Mouse (Mus musculus) midbrain, embryonic 16.5 days (tissue): Measurements from ENCODE around the gene Map2k5. TPM values are rescaled to one million over a fixed set of nuclear protein-coding genes. Genes with fewer than 3 reads are reported as not detected.

ENCODE experiments used
- ATAC-seq: fragments of 200-750 bp; cut with Nextera tagmentation; 2 replicates; pipeline ENCODE4 v1.8.0; 2017; ENCODE audit warnings: moderate TSS enrichment
- H3K27ac ChIP-seq: fragments of 300-500 bp; sonication (generic); 2 replicates; pipeline ENCODE4 v1.5.1; 2014; ENCODE audit warnings: mild to moderate bottlenecking, low read length, mixed read lengths
- H3K27me3 ChIP-seq: fragments of 300-500 bp; sonication (generic); 2 replicates; pipeline ENCODE4 v1.6.1; 2014; ENCODE audit warnings: low read depth, low read length, mixed read lengths; ENCODE audit not compliant: control insufficient read depth, insufficient read depth
- H3K36me3 ChIP-seq: fragments of 300-500 bp; sonication (generic); 2 replicates; pipeline ENCODE4 v1.6.1; 2014; ENCODE audit warnings: mild to moderate bottlenecking, low read length, moderate library complexity, mixed read lengths; ENCODE audit not compliant: control insufficient read depth, insufficient read depth
- H3K4me1 ChIP-seq: fragments of 300-500 bp; sonication (generic); 2 replicates; pipeline ENCODE4 v1.6.1; 2014; ENCODE audit warnings: mild to moderate bottlenecking, low read length, mixed read lengths; ENCODE audit not compliant: control insufficient read depth, insufficient read depth
- H3K4me2 ChIP-seq: fragments of 300-500 bp; sonication (generic); 2 replicates; pipeline ENCODE4 v1.6.1; 2014; ENCODE audit warnings: mild to moderate bottlenecking, low read length, mixed read lengths
- H3K4me3 ChIP-seq: fragments of 300-500 bp; sonication (generic); 2 replicates; pipeline ENCODE4 v1.5.1; 2014; ENCODE audit warnings: low read depth, mild to moderate bottlenecking, low read length, moderate library complexity, mixed read lengths
- H3K9ac ChIP-seq: fragments of 300-500 bp; sonication (generic); 2 replicates; pipeline ENCODE4 v1.6.1; 2014; ENCODE audit warnings: low read depth, low read length, mixed read lengths
- H3K9me3 ChIP-seq: fragments of 300-500 bp; sonication (generic); replicated peaks from 2 replicates; pipeline ENCODE4 v1.6.1; 2014; ENCODE audit warnings: mild to moderate bottlenecking, low read length, mixed read lengths; ENCODE audit not compliant: control insufficient read depth, poor library complexity, severe bottlenecking
- WGBS: fragments of 180-500 bp; shearing (Covaris S2); extraction: QIAGEN DNeasy Blood & Tissue Kit; methylation state at CpG from one replicate; pipeline ENCODE4 v1.1.7; 2014; 5-methylcytosine and 5-hydroxymethylcytosine counted together
- polyA plus RNA-seq: library from polyadenylated mRNA; unstranded; fragments of >200 nt; fragmentation: Nextera tagmentation; extraction: Ambion mirVana; gene quantifications from 2 replicates; pipeline ENCODE4 v1.2.1, GENCODE M21; 2015

Gene Map2k5
- polyA plus RNA-seq, 1 experiment from 2014 or later: 31.2 TPM

DNA sequence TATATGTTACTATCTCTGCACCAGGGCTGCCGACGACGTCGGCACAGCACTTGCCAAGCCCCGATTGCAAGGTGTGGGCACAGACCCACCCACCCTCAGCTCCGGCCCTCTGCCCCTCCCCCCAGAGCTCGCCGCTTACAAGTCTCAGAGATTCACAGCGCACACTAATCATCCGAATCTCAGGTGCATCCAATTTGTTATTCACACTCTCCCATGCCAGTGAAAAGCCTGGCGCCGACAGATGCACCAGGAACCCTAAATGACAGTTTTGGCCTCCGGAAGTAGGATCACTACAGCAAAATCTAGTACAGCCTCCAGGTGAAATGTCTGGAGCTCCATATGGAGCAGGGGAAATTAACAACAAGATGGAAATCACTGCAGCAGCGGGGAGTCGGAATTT lies 147.4 kb downstream of the Map2k5 start:
- no peaks in the 10 kb centered on the region for H3K27me3 ChIP-seq
- H3K27ac ChIP-seq: no peak overlapping the region
- no peak for ATAC-seq
- H3K9me3 ChIP-seq: no peaks in the 10 kb centered on the region
- H3K4me1 ChIP-seq: peaks cover 6% of the 10 kb centered on the region
- no peaks in the 10 kb centered on the region for H3K36me3 ChIP-seq
- H3K4me2 ChIP-seq: no peak overlapping the region
- 55% methylated on average over 15 of the region's 15 CpGs for WGBS
- H3K9ac ChIP-seq: no peak overlapping the region
- H3K4me3 ChIP-seq: no peak overlapping the region

DNA sequence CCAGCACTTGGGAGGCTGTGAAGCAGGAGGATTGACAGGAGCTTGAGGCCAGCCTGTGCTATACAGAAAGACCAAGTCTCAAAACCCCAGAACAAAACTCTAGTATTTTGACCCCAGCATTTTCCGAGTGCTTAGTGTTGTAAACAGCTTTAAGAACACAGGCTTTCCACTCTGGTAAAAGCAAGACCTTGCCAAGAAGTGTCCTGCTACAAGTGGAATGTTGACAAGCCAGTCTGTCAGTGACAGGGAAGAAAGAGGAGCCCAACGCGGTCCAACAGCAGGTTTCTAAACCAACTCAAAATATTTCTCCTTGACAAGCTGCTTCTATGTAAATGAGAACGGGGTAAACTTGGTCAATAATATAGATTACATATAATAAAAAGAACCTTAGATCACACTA lies 148.6 kb downstream of the Map2k5 start:
- no peaks in the 10 kb centered on the region for H3K9me3 ChIP-seq
- H3K27me3 ChIP-seq: no peaks in the 10 kb centered on the region
- H3K27ac ChIP-seq: no peak overlapping the region
- H3K9ac ChIP-seq: no peak overlapping the region
- no peaks in the 10 kb centered on the region; the same call in 1 of the 2 replicates for H3K4me1 ChIP-seq
- no peak overlapping the region for H3K4me3 ChIP-seq
- ATAC-seq: no peak
- no peak overlapping the region for H3K4me2 ChIP-seq
- H3K36me3 ChIP-seq: no peaks in the 10 kb centered on the region
- WGBS: 81% methylated on average over 4 of the region's 4 CpGs

DNA sequence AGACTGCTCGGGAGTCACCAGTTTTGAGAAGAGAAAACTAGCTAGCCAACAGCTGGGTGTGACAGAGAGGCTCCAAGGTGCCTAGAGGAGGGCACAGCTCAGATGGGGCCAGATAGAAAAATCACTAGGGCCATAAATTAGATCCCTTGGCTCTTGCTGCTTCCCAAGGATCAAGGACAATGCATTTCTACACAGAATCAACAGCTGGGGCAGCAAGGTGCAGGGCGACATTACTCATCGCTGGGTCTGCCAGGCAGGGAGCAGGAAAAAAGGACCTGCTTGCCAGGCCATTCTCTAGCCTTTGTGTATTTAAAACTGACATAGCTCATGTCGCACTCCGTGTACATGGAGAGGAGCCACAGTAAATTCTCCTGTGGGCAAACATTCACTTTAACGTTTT lies 155.5 kb downstream of the Map2k5 start:
- Histone ChIP-seq H3K27ac (no peak overlapping the region), H3K4me3 (no peak overlapping the region), H3K4me1 (no peaks in the 10 kb centered on the region), H3K9me3 (no peaks in the 10 kb centered on the region), H3K4me2 (no peak overlapping the region), H3K27me3 (no peaks in the 10 kb centered on the region), H3K9ac (no peak overlapping the region), H3K36me3 (no peaks in the 10 kb centered on the region)
- no peak for ATAC-seq
- 69% methylated on average over 6 of the region's 6 CpGs for WGBS

DNA sequence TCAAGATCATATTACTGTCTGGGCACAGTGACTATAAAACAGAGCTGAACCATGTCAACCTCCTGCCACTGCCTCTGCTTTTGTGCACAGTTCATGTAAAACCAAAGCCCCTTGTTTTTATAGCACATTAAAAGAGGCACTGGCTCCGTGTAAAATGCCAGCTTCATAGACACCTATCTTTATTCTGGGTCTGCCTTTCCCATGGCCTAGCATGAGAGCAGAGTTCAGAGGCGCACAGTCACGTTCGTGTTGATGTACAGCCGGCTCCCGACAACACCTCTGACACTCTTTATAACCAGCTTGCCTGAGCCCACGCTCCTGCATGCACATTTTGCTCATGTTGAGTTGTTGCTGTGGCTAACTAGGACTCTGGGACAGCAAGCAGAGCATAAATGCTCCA lies 157.9 kb downstream of the Map2k5 start:
- no peak overlapping the region for H3K27ac ChIP-seq
- H3K27me3 ChIP-seq: no peaks in the 10 kb centered on the region

DNA sequence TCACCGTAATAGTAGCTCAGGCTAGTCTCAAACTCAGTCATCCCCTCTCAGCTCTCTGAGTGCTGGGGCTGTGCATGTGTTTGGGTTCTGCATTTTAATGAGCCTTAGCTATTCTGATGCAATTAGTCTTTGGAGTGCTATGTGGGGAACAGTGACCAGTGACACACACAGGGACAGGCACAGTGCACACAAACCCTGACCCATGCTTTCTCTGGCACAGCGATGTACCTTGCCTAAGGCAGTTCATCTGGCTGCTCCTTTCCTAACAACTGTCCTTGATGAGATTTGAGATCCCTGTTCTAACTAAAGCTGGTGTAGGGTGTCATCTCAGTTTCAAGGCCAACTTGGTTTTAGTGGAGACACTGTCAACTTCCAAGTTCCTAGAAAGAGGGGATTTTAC lies 162.7 kb downstream of the Map2k5 start:
- no peak overlapping the region for H3K9ac ChIP-seq
- no peak for ATAC-seq
- no peaks in the 10 kb centered on the region for H3K36me3 ChIP-seq
- H3K4me2 ChIP-seq: no peak overlapping the region
- H3K27me3 ChIP-seq: no peaks in the 10 kb centered on the region
- peaks cover 6% of the 10 kb centered on the region; the same call in 1 of the 2 replicates for H3K4me1 ChIP-seq
- 82% methylated on average over 2 of the region's 2 CpGs for WGBS
- H3K27ac ChIP-seq: no peak overlapping the region
- no peaks in the 10 kb centered on the region for H3K9me3 ChIP-seq
- H3K4me3 ChIP-seq: no peak overlapping the region

More for the DNA sequence above, 157.9 kb downstream of the Map2k5 start:
- Histone ChIP-seq H3K4me1 (peaks cover 6% of the 10 kb centered on the region; the same call in 1 of the 2 replicates), H3K36me3 (no peaks in the 10 kb centered on the region), H3K4me3 (no peak overlapping the region), H3K9ac (no peak overlapping the region), H3K9me3 (no peaks in the 10 kb centered on the region), H3K4me2 (no peak overlapping the region)
- 77% methylated on average over 7 of the region's 7 CpGs for WGBS
- no peak for ATAC-seq

DNA sequence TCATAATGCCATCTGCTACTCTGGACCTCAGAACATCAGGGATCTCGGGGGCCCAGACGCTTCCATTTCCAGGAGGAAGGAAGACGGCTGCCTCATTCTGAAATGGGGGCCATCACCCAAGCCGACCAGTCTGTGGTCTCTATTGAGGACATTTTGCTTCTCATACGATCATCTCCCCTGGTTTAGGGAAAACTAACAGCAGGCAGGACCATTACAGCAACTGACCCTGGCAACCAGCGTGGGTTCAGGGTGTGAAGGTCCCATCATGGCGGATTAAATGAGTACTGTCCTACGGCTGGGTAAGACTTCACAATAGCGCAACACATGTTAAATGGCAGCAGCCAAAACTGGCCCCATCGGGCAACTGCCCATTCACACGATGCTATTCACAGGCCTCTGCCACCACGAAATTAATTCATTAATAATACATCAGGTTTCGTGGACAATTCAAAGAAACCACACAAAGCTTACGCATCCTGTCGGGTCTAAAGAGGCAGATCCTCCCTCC lies 170.9 kb downstream of the Map2k5 start:
- no peak overlapping the region for H3K4me3 ChIP-seq
- H3K4me2 ChIP-seq: no peak overlapping the region
- H3K27me3 ChIP-seq: no peaks in the 10 kb centered on the region
- no peaks in the 10 kb centered on the region for H3K9me3 ChIP-seq
- no peak overlapping the region for H3K9ac ChIP-seq
- no peak for ATAC-seq
- WGBS: 27% methylated on average over 15 of the region's 15 CpGs
- no peaks in the 10 kb centered on the region for H3K4me1 ChIP-seq
- no peak overlapping the region for H3K27ac ChIP-seq
- H3K36me3 ChIP-seq: no peaks in the 10 kb centered on the region; the same call in 1 of the 2 replicates

DNA sequence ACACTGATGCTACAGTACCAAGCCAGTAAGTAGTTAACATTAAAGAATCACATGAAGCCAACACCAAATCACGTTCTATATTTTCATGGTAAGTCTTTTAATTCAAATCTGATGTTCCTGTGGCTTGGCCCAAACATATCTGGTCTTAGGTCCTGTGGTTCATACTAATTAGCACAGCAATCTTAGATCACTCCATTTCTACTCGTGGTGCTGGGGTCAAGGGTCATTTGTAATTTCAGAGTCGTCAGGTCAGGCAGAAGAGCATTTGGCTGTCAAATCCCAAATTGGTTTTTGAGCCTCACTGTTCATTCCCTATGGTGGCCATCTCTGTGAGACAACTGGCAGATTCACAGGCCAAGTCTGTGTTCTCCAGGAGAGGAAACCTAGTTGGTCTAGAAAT lies 174.2 kb downstream of the Map2k5 start:
- Histone ChIP-seq H3K36me3 (no peaks in the 10 kb centered on the region; the same call in 1 of the 2 replicates), H3K4me2 (no peak overlapping the region), H3K9ac (no peak overlapping the region), H3K4me1 (no peaks in the 10 kb centered on the region), H3K27me3 (no peaks in the 10 kb centered on the region), H3K27ac (no peak overlapping the region), H3K4me3 (no peak overlapping the region), H3K9me3 (no peaks in the 10 kb centered on the region)
- no peak for ATAC-seq
- 78% methylated on average over 3 of the region's 3 CpGs for WGBS

DNA sequence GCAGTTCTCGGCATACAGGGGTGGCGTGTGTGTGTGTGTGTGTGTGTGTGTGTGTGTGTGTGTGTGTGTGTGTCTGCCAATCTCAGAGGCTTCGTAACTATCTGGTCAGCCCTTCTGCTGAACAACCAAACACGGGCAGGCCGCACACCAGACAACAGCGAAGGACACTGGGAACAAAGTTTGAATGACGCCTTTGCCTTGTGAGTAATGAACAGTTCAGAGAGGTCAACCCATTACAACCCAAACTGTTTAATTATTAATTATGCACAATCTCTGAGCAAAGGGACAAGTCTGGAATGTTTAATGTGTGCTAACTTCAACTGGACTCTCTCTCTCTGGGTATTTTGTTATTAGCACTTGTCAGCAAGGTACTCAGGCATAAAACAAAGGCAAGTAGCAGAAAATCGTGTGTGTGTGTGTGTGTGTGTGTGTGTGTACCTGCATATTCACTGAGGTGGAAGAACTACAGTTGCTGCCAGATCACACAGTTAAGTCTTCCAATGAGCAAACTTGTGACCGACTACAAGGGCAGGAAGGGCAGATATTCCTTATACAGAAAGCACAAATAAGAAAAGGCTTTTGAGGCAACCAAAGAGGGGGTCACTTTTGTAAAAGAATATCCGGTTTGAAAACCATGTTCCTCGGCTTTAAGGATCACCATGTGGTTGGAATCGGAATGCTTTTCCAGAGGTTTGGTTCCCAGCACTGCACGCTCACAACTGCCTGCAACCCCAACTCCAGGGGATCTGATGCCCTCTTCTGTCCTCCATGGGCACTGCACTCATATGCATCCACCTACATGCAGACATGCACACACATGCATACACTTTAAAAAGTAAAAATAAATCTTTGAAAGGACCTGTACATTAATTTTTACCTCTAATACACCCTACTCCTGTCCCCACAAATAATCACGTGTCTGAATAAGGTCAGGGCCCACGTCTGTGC lies 176.1 kb downstream of the Map2k5 start:
- WGBS: 94% methylated on average over 15 of the region's 15 CpGs

DNA sequence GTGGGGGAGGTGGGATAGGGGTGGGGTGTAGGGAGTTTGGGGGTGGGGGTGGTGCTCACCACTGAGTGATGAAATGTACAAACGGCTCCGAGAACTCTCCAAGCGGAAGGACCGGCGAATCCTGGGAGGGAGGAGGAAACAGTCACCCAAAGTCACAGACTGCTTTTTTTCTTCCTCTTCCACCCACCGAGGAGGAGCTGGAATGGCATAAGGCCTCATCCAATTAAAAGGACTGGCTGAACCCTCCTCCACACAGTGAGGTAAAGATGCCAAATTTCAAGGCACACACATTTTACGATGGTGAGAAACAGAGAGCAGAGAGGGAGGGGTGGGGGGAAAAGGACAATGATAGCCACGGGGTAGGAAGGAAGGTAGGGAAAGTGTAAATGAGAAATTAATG lies 180.4 kb downstream of the Map2k5 start:
- Histone ChIP-seq H3K36me3 (no peaks in the 10 kb centered on the region), H3K4me3 (no peak overlapping the region), H3K4me2 (no peak overlapping the region), H3K27ac (no peak overlapping the region), H3K9me3 (no peaks in the 10 kb centered on the region), H3K4me1 (peaks cover 4% of the 10 kb centered on the region; the same call in 1 of the 2 replicates), H3K9ac (no peak overlapping the region), H3K27me3 (no peaks in the 10 kb centered on the region)
- no peak for ATAC-seq
- WGBS: 15% methylated on average over 8 of the region's 8 CpGs

More for the DNA sequence above, 176.1 kb downstream of the Map2k5 start:
- no peak overlapping the region for H3K9ac ChIP-seq
- peaks cover 4% of the 10 kb centered on the region; the same call in 1 of the 2 replicates for H3K4me1 ChIP-seq
- no peak overlapping the region for H3K4me2 ChIP-seq
- H3K27ac ChIP-seq: no peak overlapping the region
- H3K27me3 ChIP-seq: no peaks in the 10 kb centered on the region
- no peaks in the 10 kb centered on the region for H3K9me3 ChIP-seq
- H3K36me3 ChIP-seq: no peaks in the 10 kb centered on the region; the same call in 1 of the 2 replicates
- H3K4me3 ChIP-seq: no peak overlapping the region
- no peak for ATAC-seq
